Mouse (Mus musculus) midbrain, embryonic 10.5 days (tissue): ENCODE results near the gene Plp2. TPM values are rescaled to one million over a fixed set of nuclear protein-coding genes. Genes with fewer than 3 reads are reported as not detected.
"Not testable (repeated sequence)": the region's sequence is repeated elsewhere in the genome, so short reads cannot be mapped to it uniquely, and the experiment has no call there.

ENCODE experiments used
- DNase-seq: peaks from one replicate; pipeline ENCODE4 v3.0.0-alpha.2; 2017; ENCODE audit warnings: low spot score
- H3K27ac ChIP-seq: fragments of 300-500 bp; sonication (generic); replicated peaks from 2 replicates; pipeline ENCODE4 v1.5.1; 2016; ENCODE audit warnings: mild to moderate bottlenecking
- H3K27me3 ChIP-seq: fragments of 300-500 bp; sonication (generic); 2 replicates; pipeline ENCODE4 v1.6.1; 2016; ENCODE audit warnings: low read depth, mild to moderate bottlenecking; ENCODE audit not compliant: poor library complexity, severe bottlenecking
- H3K36me3 ChIP-seq: fragments of 300-500 bp; sonication (generic); 2 replicates; pipeline ENCODE4 v1.6.1; 2016; ENCODE audit warnings: mild to moderate bottlenecking, moderate library complexity
- H3K4me1 ChIP-seq: fragments of 300-500 bp; sonication (generic); 2 replicates; pipeline ENCODE4 v1.6.1; 2016
- H3K4me3 ChIP-seq: fragments of 300-500 bp; sonication (generic); 2 replicates; pipeline ENCODE4 v1.5.1; 2016; ENCODE audit warnings: mild to moderate bottlenecking, moderate library complexity
- H3K9me3 ChIP-seq: fragments of 300-500 bp; sonication (generic); replicated peaks from 2 replicates; pipeline ENCODE4 v1.6.1; 2016; ENCODE audit warnings: mild to moderate bottlenecking
- WGBS: fragments of 180-500 bp; shearing (Covaris S2); methylation state at CpG from one replicate; pipeline ENCODE4 v1.1.7; 2016; 5-methylcytosine and 5-hydroxymethylcytosine counted together
- polyA plus RNA-seq: library from polyadenylated mRNA; unstranded; fragments of >200 nt; fragmentation: Nextera tagmentation; extraction: Ambion mirVana; gene quantifications from 2 replicates; pipeline ENCODE4 v1.2.1, GENCODE M21; 2016

The Plp2 gene
- polyA plus RNA-seq, result 41.4 and 42.9 TPM in 2 replicates

GRCm38 (mm10) chrX:7670921-7671623 is at the start of gene Plp2:
Gene Plp2 (minus strand): TSS chrX:7671390.
- Histone ChIP-seq H3K36me3 (peaks cover 14% of the 10 kb centered on the region), H3K4me1 (peaks cover 13% of the 10 kb centered on the region; the same call in 1 of the 2 replicates), H3K9me3 (peaks cover 7% of the 10 kb centered on the region; the same call in 1 of the 2 replicates), H3K27me3 (peaks cover 28% of the 10 kb centered on the region), H3K27ac (peak within 1 kb of the TSS; percentile 76), H3K4me3 (peak within 1 kb of the TSS; percentile 55)
- DNase-seq, result peak; percentile 36
- WGBS, result 21% methylated on average over 36 of the region's 36 CpGs

GRCm38 (mm10) chrX:7716058-7716457 is 44.9 kb upstream of the Plp2 start:
- H3K27ac ChIP-seq, H3K36me3 ChIP-seq, H3K27me3 ChIP-seq, H3K4me3 ChIP-seq, DNase-seq, H3K4me1 ChIP-seq, H3K9me3 ChIP-seq: not testable (repeated sequence)
- WGBS, result 26% methylated on average over 1 of the region's 1 CpGs

- 13% methylated on average over 53 of the region's 60 CpGs for WGBS
- not testable (repeated sequence) for H3K27me3 ChIP-seq, H3K4me1 ChIP-seq, H3K9me3 ChIP-seq, H3K36me3 ChIP-seq
- Histone ChIP-seq H3K27ac (peak within 1 kb of the TSS; percentile 83), H3K4me3 (peak within 1 kb of the TSS; percentile 52)
- DNase-seq, result peak; percentile 89
Measured at GRCm38 (mm10) chrX:7714135-7714899, 43.1 kb upstream of the Plp2 start, which contains the start of gene Wdr45. Gene Wdr45 (plus strand): TSS chrX:7714333.

DNA sequence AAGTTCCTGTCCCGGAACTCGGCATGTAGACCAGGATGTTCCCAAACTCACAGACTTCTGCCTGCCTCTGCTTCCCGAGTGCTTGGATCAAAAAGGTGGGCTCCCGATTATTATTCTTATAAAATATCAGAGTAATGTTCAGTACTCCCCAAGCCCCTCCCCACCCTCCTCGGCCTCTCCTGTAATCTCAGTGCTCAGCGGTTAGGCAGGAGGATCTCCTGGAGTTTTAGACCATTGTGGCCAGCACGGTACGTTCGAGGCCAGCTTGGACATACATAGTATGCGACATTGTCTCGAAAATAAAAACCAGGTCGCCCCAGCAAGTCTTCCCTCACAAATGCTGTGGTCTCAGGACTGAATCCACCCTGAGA is 42.6 kb upstream of the Plp2 start:
- Histone ChIP-seq H3K4me3 (peak overlapping the region; percentile 52), H3K27ac (peak overlapping the region; percentile 75)
- not testable (repeated sequence) for H3K27me3 ChIP-seq, H3K9me3 ChIP-seq, H3K4me1 ChIP-seq, H3K36me3 ChIP-seq, DNase-seq
- WGBS, result 30% methylated on average over 6 of the region's 12 CpGs

DNA sequence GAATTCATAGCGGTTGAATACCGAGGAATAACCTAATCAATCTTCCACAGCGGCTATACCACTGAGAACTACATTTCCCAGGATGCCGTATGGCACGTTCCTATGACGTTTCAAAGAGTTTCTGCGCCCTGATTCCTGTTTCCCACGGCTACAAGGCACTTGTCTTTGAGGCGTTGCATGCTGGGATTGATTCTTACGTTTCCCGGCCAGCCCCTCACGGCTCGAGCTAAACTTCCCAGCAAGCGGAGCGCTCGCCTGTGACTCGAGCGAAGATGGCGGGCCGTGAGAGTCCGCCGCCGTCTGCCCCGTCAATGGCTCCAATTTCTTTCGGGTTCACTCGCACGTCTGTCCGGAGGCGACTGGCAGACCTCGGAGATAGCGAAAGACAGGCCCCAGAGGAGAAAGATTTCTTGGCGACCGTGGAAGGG is 25.8 kb upstream of the Plp2 start, which contains the start of gene Gpkow:
Gene Gpkow, plus strand, starts transcription at position 178 of the 428 bp plus-strand sequence.
- peaks cover 33% of the 10 kb centered on the region for H3K36me3 ChIP-seq
- peaks cover 5% of the 10 kb centered on the region for H3K4me1 ChIP-seq
- no peaks in the 10 kb centered on the region for H3K27me3 ChIP-seq
- H3K9me3 ChIP-seq, result no peaks in the 10 kb centered on the region
- H3K4me3 ChIP-seq, result peak within 1 kb of the TSS; percentile 64
- H3K27ac ChIP-seq, result peak within 1 kb of the TSS; percentile 76
- DNase-seq, result peak; percentile 79
- WGBS, result 16% methylated on average over 33 of the region's 33 CpGs

GRCm38 (mm10) chrX:7696520-7696919 is 25.3 kb upstream of the Plp2 start:
- peaks cover 29% of the 10 kb centered on the region for H3K36me3 ChIP-seq
- H3K4me3 ChIP-seq, result peak overlapping the region; percentile 64
- WGBS, result 46% methylated on average over 6 of the region's 6 CpGs

GRCm38 (mm10) chrX:7692862-7693261 is 21.7 kb upstream of the Plp2 start:
- Histone ChIP-seq H3K36me3 (no peaks in the 10 kb centered on the region), H3K27ac (no peak overlapping the region), H3K9me3 (no peaks in the 10 kb centered on the region), H3K4me3 (no peak overlapping the region), H3K27me3 (no peaks in the 10 kb centered on the region), H3K4me1 (no peaks in the 10 kb centered on the region)
- DNase-seq, result no peak
- WGBS, result 51% methylated on average over 4 of the region's 4 CpGs

More at GRCm38 (mm10) chrX:7696520-7696919, 25.3 kb upstream of the Plp2 start:
- no peak overlapping the region for H3K27ac ChIP-seq
- DNase-seq, result no peak
- H3K9me3 ChIP-seq, result no peaks in the 10 kb centered on the region
- H3K27me3 ChIP-seq, result no peaks in the 10 kb centered on the region
- peaks cover 5% of the 10 kb centered on the region for H3K4me1 ChIP-seq

- no peak overlapping the region for H3K27ac ChIP-seq
- no peaks in the 10 kb centered on the region for H3K36me3 ChIP-seq
- H3K4me1 ChIP-seq, result no peaks in the 10 kb centered on the region
- no peak for DNase-seq
- WGBS, result 67% methylated on average over 3 of the region's 3 CpGs
- H3K4me3 ChIP-seq, result no peak overlapping the region
- H3K27me3 ChIP-seq, result no peaks in the 10 kb centered on the region
- no peaks in the 10 kb centered on the region for H3K9me3 ChIP-seq
Measured at GRCm38 (mm10) chrX:7690486-7690885, 19.3 kb upstream of the Plp2 start.

- H3K4me3 ChIP-seq, result no peak overlapping the region
- H3K27ac ChIP-seq, result no peak overlapping the region
- H3K36me3 ChIP-seq, result no peaks in the 10 kb centered on the region
- H3K27me3 ChIP-seq, result no peaks in the 10 kb centered on the region
- no peaks in the 10 kb centered on the region for H3K9me3 ChIP-seq
- H3K4me1 ChIP-seq, result no peaks in the 10 kb centered on the region
- no peak for DNase-seq
- 91% methylated on average over 2 of the region's 2 CpGs for WGBS
Measured at GRCm38 (mm10) chrX:7688321-7688720, 17.1 kb upstream of the Plp2 start.

DNA sequence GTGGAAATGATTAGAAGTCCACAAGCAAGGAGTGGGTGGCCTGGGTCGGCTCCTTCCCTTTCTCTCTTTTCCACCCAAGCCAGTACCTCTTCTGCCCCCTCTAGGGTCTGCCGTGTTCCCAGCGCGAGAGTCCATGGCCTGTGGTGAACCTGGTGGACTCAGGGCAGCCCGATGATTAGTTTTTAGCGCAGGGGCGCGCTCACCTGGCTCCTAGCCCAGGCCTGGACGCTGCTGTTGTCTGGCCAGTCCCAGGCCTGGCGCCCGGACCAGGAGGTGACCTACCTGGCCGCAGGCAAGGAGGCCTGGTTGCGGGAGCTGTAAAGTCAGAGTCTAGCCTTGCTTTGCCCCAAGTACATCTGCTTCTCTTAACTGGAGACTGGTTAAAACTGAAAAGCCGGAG is 9.7 kb upstream of the Plp2 start, which contains the start of gene Magix:
Gene Magix, minus strand, starts transcription at position 388 of the 400 bp plus-strand sequence.
- Histone ChIP-seq H3K36me3 (no peaks in the 10 kb centered on the region), H3K27me3 (peaks cover 10% of the 10 kb centered on the region; the same call in 1 of the 2 replicates), H3K9me3 (peaks cover 3% of the 10 kb centered on the region; the same call in 1 of the 2 replicates), H3K27ac (no peak within 1 kb of the TSS), H3K4me3 (peak within 1 kb of the TSS; percentile 48), H3K4me1 (no peaks in the 10 kb centered on the region)
- no peak for DNase-seq
- 66% methylated on average over 14 of the region's 14 CpGs for WGBS

- H3K4me3 ChIP-seq, result peak overlapping the region; percentile 48
- H3K36me3 ChIP-seq, result no peaks in the 10 kb centered on the region
- peaks cover 3% of the 10 kb centered on the region; the same call in 1 of the 2 replicates for H3K9me3 ChIP-seq
- H3K27ac ChIP-seq, result no peak overlapping the region; the same call in 1 of the 2 replicates
- H3K27me3 ChIP-seq, result peaks cover 16% of the 10 kb centered on the region; the same call in 1 of the 2 replicates
- no peak for DNase-seq
- WGBS, result 22% methylated on average over 12 of the region's 12 CpGs
- H3K4me1 ChIP-seq, result no peaks in the 10 kb centered on the region
Measured at GRCm38 (mm10) chrX:7680057-7680412, 8.8 kb upstream of the Plp2 start.

DNA sequence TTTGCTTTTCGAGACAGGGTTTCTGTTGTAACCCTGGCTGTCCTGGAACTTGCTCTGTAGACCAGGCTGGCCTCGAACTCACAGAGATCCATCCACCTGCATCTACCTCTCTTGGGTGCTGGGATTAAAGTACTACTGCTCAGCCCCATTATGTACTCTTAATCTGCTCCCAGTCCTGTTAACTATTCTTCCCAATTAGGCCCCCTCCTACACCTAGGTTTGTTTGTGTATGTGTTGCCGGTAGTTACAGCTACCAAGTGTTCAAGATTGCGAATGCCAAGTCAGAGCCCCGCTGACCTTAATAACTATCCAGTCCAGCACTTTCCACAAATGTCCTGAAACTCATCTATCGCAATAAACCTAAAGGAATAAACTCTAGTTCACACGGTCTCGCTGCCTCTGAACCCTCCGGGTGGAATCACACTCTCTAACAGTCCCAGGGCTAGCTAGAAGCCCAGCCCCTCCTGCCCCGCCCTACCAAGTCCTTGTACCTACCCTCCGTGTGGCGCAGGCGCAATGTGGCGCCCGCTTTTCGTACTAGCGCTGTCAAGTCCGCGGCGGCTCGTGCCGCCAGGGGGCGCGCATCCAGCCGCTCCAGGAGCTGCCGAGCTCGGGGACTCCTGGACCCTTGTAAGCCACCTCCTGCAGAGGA is 8.3 kb upstream of the Plp2 start:
- 0 out of 2 replicates have a peak, but pooled peaks cover 4% of the 10 kb centered on the region for H3K4me1 ChIP-seq
- peaks cover 3% of the 10 kb centered on the region; the same call in 1 of the 2 replicates for H3K9me3 ChIP-seq
- peaks cover 19% of the 10 kb centered on the region; the same call in 1 of the 2 replicates for H3K27me3 ChIP-seq
- H3K27ac ChIP-seq, result no peak overlapping the region; the same call in 1 of the 2 replicates
- peak; percentile 88 for DNase-seq
- no peaks in the 10 kb centered on the region for H3K36me3 ChIP-seq
- WGBS, result 20% methylated on average over 27 of the region's 27 CpGs
- H3K4me3 ChIP-seq, result peak overlapping the region; percentile 48
